Mouse (Mus musculus) limb, embryonic 12.5 days (tissue): ENCODE data around the gene Mb. TPM values are rescaled to one million over a fixed set of nuclear protein-coding genes. Genes with fewer than 3 reads are reported as not detected.

Experiments used
- ATAC-seq: fragments of 200-750 bp; cut with Nextera tagmentation; 2 replicates; pipeline ENCODE4 v1.8.0; 2017; ENCODE audit warnings: low read depth, moderate TSS enrichment; ENCODE audit not compliant: insufficient number of reproducible peaks, insufficient read depth, low FRiP score, low TSS enrichment
- H3K27ac ChIP-seq: fragments of 300-500 bp; sonication (generic); 2 replicates; pipeline ENCODE4 v1.5.1; 2016; ENCODE audit warnings: mild to moderate bottlenecking, moderate library complexity
- H3K27me3 ChIP-seq: fragments of 300-500 bp; sonication (generic); 2 replicates; pipeline ENCODE4 v1.6.1; 2016; ENCODE audit warnings: mild to moderate bottlenecking, moderate library complexity
- H3K36me3 ChIP-seq: fragments of 300-500 bp; sonication (generic); 2 replicates; pipeline ENCODE4 v1.6.1; 2016; ENCODE audit warnings: mild to moderate bottlenecking, moderate library complexity
- H3K4me1 ChIP-seq: fragments of 300-500 bp; sonication (generic); replicated peaks from 2 replicates; pipeline ENCODE4 v1.6.1; 2016
- H3K4me2 ChIP-seq: fragments of 300-500 bp; sonication (generic); 2 replicates; pipeline ENCODE4 v1.6.1; 2016; ENCODE audit warnings: mild to moderate bottlenecking, moderate library complexity
- H3K4me3 ChIP-seq: fragments of 300-500 bp; sonication (generic); replicated peaks from 2 replicates; pipeline ENCODE4 v1.5.1; 2016; ENCODE audit warnings: mild to moderate bottlenecking
- H3K9ac ChIP-seq: fragments of 300-500 bp; sonication (generic); replicated peaks from 2 replicates; pipeline ENCODE4 v1.6.1; 2016; ENCODE audit warnings: mild to moderate bottlenecking, moderate library complexity
- H3K9me3 ChIP-seq: fragments of 300-500 bp; sonication (generic); 2 replicates; pipeline ENCODE4 v1.6.1; 2016; ENCODE audit warnings: mild to moderate bottlenecking, moderate library complexity
- WGBS: fragments of 180-500 bp; shearing (Covaris S2); methylation state at CpG from one replicate; pipeline ENCODE4 v1.1.7; 2016; 5-methylcytosine and 5-hydroxymethylcytosine counted together
- polyA plus RNA-seq: library from polyadenylated mRNA; unstranded; fragments of >200 nt; fragmentation: Nextera tagmentation; extraction: Ambion mirVana; gene quantifications from 2 replicates; pipeline ENCODE4 v1.2.1, GENCODE M21; 2016

Gene Mb
- polyA plus RNA-seq, 1 experiment from 2014 or later: 3.7 TPM

- Histone ChIP-seq H3K36me3 (no peaks in the 10 kb centered on the region), H3K9ac (no peak overlapping the region), H3K4me1 (peaks cover 21% of the 10 kb centered on the region), H3K27me3 (no peaks in the 10 kb centered on the region), H3K4me3 (no peak overlapping the region), H3K9me3 (0 out of 2 replicates have a peak, but pooled peaks cover 5% of the 10 kb centered on the region), H3K4me2 (no peak overlapping the region), H3K27ac (no peak overlapping the region)
- WGBS: 68% methylated on average over 5 of the region's 5 CpGs
- ATAC-seq: no peak
These were observed 24.4 kb downstream of the Mb start for GRCm38 (mm10) chr15:77025884-77026583.

- 74% methylated on average over 5 of the region's 5 CpGs for WGBS
These were observed 28.0 kb downstream of the Mb start for GRCm38 (mm10) chr15:77022401-77022957.

GRCm38 (mm10) chr15:77021851-77022250 is 28.6 kb downstream of the Mb start:
- 0 out of 2 replicates have a peak, but pooled peaks cover 5% of the 10 kb centered on the region for H3K9me3 ChIP-seq
- no peak overlapping the region for H3K9ac ChIP-seq
- H3K27me3 ChIP-seq: no peaks in the 10 kb centered on the region
- WGBS: 73% methylated on average over 4 of the region's 4 CpGs
- H3K27ac ChIP-seq: no peak overlapping the region
- no peak for ATAC-seq
- no peaks in the 10 kb centered on the region for H3K36me3 ChIP-seq
- H3K4me1 ChIP-seq: peaks cover 7% of the 10 kb centered on the region; the same call in 1 of the 2 replicates
- H3K4me2 ChIP-seq: no peak overlapping the region
- no peak overlapping the region for H3K4me3 ChIP-seq

More at GRCm38 (mm10) chr15:77022401-77022957, 28.0 kb downstream of the Mb start:
- Histone ChIP-seq H3K9me3 (0 out of 2 replicates have a peak, but pooled peaks cover 5% of the 10 kb centered on the region), H3K4me2 (no peak overlapping the region), H3K4me1 (peaks cover 9% of the 10 kb centered on the region), H3K4me3 (no peak overlapping the region), H3K36me3 (no peaks in the 10 kb centered on the region), H3K27me3 (no peaks in the 10 kb centered on the region), H3K9ac (no peak overlapping the region), H3K27ac (no peak overlapping the region)
- no peak for ATAC-seq

GRCm38 (mm10) chr15:77021056-77021455 is 29.4 kb downstream of the Mb start:
- 91% methylated on average over 3 of the region's 3 CpGs for WGBS
- Histone ChIP-seq H3K9ac (no peak overlapping the region), H3K9me3 (0 out of 2 replicates have a peak, but pooled peaks cover 5% of the 10 kb centered on the region), H3K4me3 (no peak overlapping the region), H3K4me1 (peaks cover 2% of the 10 kb centered on the region; the same call in 1 of the 2 replicates), H3K36me3 (no peaks in the 10 kb centered on the region), H3K4me2 (no peak overlapping the region), H3K27me3 (no peaks in the 10 kb centered on the region), H3K27ac (no peak overlapping the region)
- no peak for ATAC-seq

GRCm38 (mm10) chr15:77020136-77020535 is 30.3 kb downstream of the Mb start:
- Histone ChIP-seq H3K27me3 (no peaks in the 10 kb centered on the region), H3K4me3 (no peak overlapping the region), H3K4me2 (no peak overlapping the region), H3K9me3 (0 out of 2 replicates have a peak, but pooled peaks cover 5% of the 10 kb centered on the region), H3K9ac (no peak overlapping the region), H3K27ac (no peak overlapping the region), H3K36me3 (no peaks in the 10 kb centered on the region), H3K4me1 (no peaks in the 10 kb centered on the region)
- no peak for ATAC-seq
- WGBS: 85% methylated on average over 4 of the region's 4 CpGs

- ATAC-seq: no peak
- H3K27ac ChIP-seq: no peak overlapping the region
- 81% methylated on average over 7 of the region's 7 CpGs for WGBS
- H3K9me3 ChIP-seq: 0 out of 2 replicates have a peak, but pooled peaks cover 5% of the 10 kb centered on the region
- H3K4me2 ChIP-seq: no peak overlapping the region
- no peaks in the 10 kb centered on the region for H3K27me3 ChIP-seq
- H3K36me3 ChIP-seq: no peaks in the 10 kb centered on the region
- no peak overlapping the region for H3K9ac ChIP-seq
- no peak overlapping the region for H3K4me3 ChIP-seq
- 0 out of 2 replicates have a peak, but pooled peaks cover 4% of the 10 kb centered on the region for H3K4me1 ChIP-seq
These were observed 30.9 kb downstream of the Mb start for GRCm38 (mm10) chr15:77019533-77019932.

GRCm38 (mm10) chr15:77018740-77019340 is 31.6 kb downstream of the Mb start:
- H3K4me2 ChIP-seq: no peak overlapping the region
- H3K9ac ChIP-seq: no peak overlapping the region
- H3K4me1 ChIP-seq: peaks cover 5% of the 10 kb centered on the region; the same call in 1 of the 2 replicates
- H3K27me3 ChIP-seq: no peaks in the 10 kb centered on the region
- H3K27ac ChIP-seq: no peak overlapping the region
- no peaks in the 10 kb centered on the region for H3K36me3 ChIP-seq
- H3K4me3 ChIP-seq: no peak overlapping the region
- no peak for ATAC-seq
- H3K9me3 ChIP-seq: 0 out of 2 replicates have a peak, but pooled peaks cover 5% of the 10 kb centered on the region
- 67% methylated on average over 6 of the region's 6 CpGs for WGBS

GRCm38 (mm10) chr15:77017897-77018296 is 32.6 kb downstream of the Mb start:
- Histone ChIP-seq H3K4me3 (no peak overlapping the region), H3K27me3 (no peaks in the 10 kb centered on the region), H3K9me3 (0 out of 2 replicates have a peak, but pooled peaks cover 5% of the 10 kb centered on the region), H3K36me3 (no peaks in the 10 kb centered on the region), H3K4me1 (peaks cover 10% of the 10 kb centered on the region), H3K4me2 (no peak overlapping the region), H3K27ac (no peak overlapping the region), H3K9ac (no peak overlapping the region)
- no peak for ATAC-seq

- no peak overlapping the region for H3K9ac ChIP-seq
- H3K4me3 ChIP-seq: no peak overlapping the region
- ATAC-seq: no peak
- H3K4me1 ChIP-seq: peaks cover 10% of the 10 kb centered on the region
- H3K36me3 ChIP-seq: no peaks in the 10 kb centered on the region
- H3K9me3 ChIP-seq: no peaks in the 10 kb centered on the region
- no peak overlapping the region for H3K4me2 ChIP-seq
- no peak overlapping the region for H3K27ac ChIP-seq
- no peaks in the 10 kb centered on the region for H3K27me3 ChIP-seq
- 93% methylated on average over 6 of the region's 6 CpGs for WGBS
These were observed 34.0 kb downstream of the Mb start for GRCm38 (mm10) chr15:77016509-77016908.

- H3K9ac ChIP-seq: no peak overlapping the region
- H3K27me3 ChIP-seq: no peaks in the 10 kb centered on the region
- H3K4me3 ChIP-seq: no peak overlapping the region
- peak overlapping the region; percentile 50; the same call in 1 of the 2 replicates for H3K27ac ChIP-seq
- no peaks in the 10 kb centered on the region for H3K36me3 ChIP-seq
- ATAC-seq: no peak
- no peak overlapping the region for H3K4me2 ChIP-seq
- 72% methylated on average over 4 of the region's 4 CpGs for WGBS
- H3K9me3 ChIP-seq: no peaks in the 10 kb centered on the region
- H3K4me1 ChIP-seq: peaks cover 10% of the 10 kb centered on the region
These were observed 35.5 kb downstream of the Mb start for GRCm38 (mm10) chr15:77014985-77015384.

GRCm38 (mm10) chr15:77014431-77014830 is 36.0 kb downstream of the Mb start:
- Histone ChIP-seq H3K27me3 (no peaks in the 10 kb centered on the region), H3K4me1 (peaks cover 10% of the 10 kb centered on the region), H3K27ac (peak overlapping the region; percentile 50; the same call in 1 of the 2 replicates), H3K4me2 (peak overlapping the region; percentile 5; the same call in 1 of the 2 replicates), H3K4me3 (no peak overlapping the region), H3K36me3 (no peaks in the 10 kb centered on the region), H3K9ac (no peak overlapping the region), H3K9me3 (no peaks in the 10 kb centered on the region)
- no peak for ATAC-seq
- 73% methylated on average over 6 of the region's 6 CpGs for WGBS
